Mouse (Mus musculus) macrophage (primary cell): Measurements from ENCODE around the gene Jade1. TPM values are rescaled to one million over a fixed set of nuclear protein-coding genes. Genes with fewer than 3 reads are reported as not detected.

Source experiments
- H3K27ac ChIP-seq: fragments of 350-480 bp; formaldehyde crosslinking; 2 replicates; pipeline ENCODE4 v1.9.0; 2021
- H3K36me3 ChIP-seq: fragments of 350-480 bp; formaldehyde crosslinking; 2 replicates; pipeline ENCODE4 v1.9.0; 2021; ENCODE audit errors: inconsistent target
- H3K4me3 ChIP-seq: fragments of 350-480 bp; formaldehyde crosslinking; 2 replicates; pipeline ENCODE4 v1.9.0; 2021; ENCODE audit errors: inconsistent target
- H3K79me2 ChIP-seq: fragments of 350-480 bp; formaldehyde crosslinking; 2 replicates; pipeline ENCODE4 v1.9.0; 2021; ENCODE audit errors: inconsistent target
- WGBS: methylation state at CpG from one replicate; pipeline ENCODE4 v1.1.7; 2026; ENCODE audit warnings: inconsistent platforms; ENCODE audit not compliant: missing documents; 5-methylcytosine and 5-hydroxymethylcytosine counted together
- polyA plus RNA-seq: library from polyadenylated mRNA; stranded (reverse); fragments of 250-400 nt; gene quantifications from 3 replicates; pipeline ENCODE4 v1.2.4, GENCODE M21; 2018; ENCODE audit warnings: inconsistent platforms

The Jade1 gene
- polyA plus RNA-seq, 1 experiment from 2014 or later, result 5.6 TPM

DNA sequence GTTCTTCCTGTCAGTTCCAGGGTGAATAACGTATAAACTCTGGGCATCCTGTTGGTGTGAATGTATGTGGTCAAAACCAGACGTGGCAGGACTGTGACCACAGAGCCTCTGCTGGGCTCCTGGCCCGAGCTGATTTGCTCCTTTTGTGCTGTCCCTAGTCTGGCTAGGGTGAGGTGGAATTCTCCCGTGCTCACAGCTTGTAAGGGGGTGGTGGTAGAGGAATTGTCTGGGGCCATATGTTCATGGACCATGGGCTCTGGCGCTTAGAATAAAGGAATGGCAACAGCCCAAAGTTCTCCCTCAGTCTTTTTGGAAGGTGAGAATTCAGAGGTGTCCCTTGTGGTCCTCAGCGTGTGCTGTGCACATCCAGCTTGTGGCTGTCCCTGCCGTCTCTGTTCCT, 37.3 kb downstream of the Jade1 start:
- Histone ChIP-seq H3K36me3 (peaks cover 24% of the 10 kb centered on the region; the same call in 1 of the 2 replicates), H3K27ac (no peak overlapping the region), H3K4me3 (no peak overlapping the region), H3K79me2 (peaks cover 13% of the 10 kb centered on the region; the same call in 1 of the 2 replicates)
- 74% methylated on average over 7 of the region's 7 CpGs for WGBS

DNA sequence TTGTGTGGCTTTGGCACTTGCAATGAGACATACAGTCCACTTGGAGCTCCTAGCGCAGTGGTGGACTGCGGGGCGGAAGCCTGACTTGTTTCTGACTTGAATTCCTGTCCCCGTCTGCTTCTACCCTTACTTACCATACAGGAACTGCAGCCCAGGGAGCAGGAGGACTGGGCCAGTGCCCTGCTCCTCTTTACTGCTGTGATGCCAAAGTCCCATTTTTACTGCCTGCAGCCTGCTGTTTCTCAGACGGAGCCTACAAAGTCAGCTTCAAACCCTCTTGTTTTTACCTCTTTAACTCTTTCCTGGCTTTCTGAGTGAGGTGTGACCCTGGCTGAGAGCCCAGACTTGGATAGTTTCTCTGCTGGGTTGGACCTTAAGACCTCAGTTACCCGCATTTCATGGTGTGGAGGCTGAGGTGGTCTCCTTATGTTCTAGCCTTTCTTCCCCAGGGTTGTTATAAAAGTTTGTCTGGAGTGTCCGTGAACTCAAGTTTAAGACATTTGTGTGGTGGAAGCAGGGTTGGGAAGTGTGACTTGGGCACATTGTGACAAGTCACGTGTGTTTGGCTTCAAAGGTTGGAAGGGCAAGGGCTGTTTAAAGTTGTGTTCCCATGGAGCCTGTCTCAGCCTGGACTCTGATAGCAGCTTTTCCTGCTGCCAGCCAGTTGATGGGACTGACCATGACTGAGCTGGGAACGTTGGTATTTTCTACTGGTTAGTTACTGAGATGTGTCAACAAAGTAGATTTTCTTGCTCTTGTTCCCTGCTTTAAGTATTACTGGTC, 38.8 kb downstream of the Jade1 start:
- Histone ChIP-seq H3K4me3 (no peak overlapping the region), H3K79me2 (no peaks in the 10 kb centered on the region; the same call in 1 of the 2 replicates), H3K27ac (no peak overlapping the region), H3K36me3 (peaks cover 33% of the 10 kb centered on the region; the same call in 1 of the 2 replicates)
- 95% methylated on average over 9 of the region's 9 CpGs for whole genome bisulfite sequencing

DNA sequence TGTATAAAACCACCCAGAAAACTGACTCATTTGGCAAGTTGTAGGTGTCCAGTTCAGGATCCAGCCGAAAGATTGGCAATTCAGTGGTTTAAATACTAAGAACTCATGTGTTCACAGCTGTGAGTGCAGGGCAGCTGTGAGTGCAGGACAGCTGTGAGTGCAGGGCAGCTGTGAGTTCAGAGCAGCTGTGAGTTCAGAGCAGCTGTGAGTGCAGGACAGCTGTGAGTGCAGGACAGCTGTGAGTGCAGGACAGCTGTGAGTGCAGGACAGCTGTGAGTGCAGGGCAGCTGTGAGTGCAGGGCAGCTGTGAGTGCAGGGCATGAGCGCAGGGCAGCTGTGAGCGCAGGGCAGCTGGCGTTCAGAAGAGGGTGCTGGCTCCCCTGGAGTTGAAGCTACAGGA, 39.5 kb downstream of the Jade1 start:
- WGBS, result 95% methylated on average over 4 of the region's 4 CpGs
- Histone ChIP-seq H3K36me3 (peaks cover 34% of the 10 kb centered on the region; the same call in 1 of the 2 replicates), H3K4me3 (no peak overlapping the region), H3K79me2 (no peaks in the 10 kb centered on the region), H3K27ac (no peak overlapping the region)

DNA sequence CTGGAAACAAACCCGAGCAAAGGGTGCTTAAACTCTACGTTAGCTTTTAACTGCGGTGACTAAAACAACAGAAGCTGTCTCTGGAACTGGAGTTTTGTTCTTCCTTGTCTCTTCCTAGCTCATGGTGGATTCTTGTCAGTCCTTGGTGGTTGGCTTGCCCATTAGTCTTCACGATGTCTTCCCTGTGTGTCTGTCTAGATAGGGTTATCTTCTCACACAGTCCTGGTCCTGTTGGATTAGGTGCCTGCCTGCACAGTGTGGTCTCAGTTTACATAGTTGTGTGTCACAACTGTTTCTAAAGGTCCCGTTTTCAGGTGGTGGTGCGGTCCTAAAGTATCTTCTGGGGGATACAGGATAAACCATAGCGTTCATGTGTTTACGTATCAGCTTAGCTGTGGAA, 41.5 kb downstream of the Jade1 start:
- WGBS, result 95% methylated on average over 6 of the region's 8 CpGs
- Histone ChIP-seq H3K36me3 (peaks cover 37% of the 10 kb centered on the region; the same call in 1 of the 2 replicates), H3K79me2 (no peaks in the 10 kb centered on the region), H3K4me3 (no peak overlapping the region), H3K27ac (no peak overlapping the region)

DNA sequence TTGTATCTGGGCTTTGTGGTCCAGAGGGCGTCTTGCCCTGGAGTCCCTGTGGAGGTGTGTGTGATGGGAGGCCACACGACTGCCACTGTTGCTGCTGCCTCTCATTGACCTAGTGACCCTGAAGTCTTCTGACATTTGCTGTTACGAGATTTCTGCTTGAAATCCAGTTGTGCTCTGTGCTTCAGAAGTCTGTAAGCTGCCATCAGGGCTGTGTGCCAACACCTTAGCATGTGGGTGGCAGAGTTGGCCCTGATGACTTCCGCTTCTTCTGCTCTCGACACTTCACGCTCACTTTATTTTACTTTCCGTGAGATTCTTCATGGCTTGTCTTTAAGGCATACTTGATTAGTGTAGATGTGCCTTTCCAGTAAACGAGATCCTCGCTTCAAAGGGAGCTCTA, 42.9 kb downstream of the Jade1 start:
- H3K79me2 ChIP-seq, result no peaks in the 10 kb centered on the region
- 87% methylated on average over 9 of the region's 9 CpGs for WGBS
- H3K27ac ChIP-seq, result no peak overlapping the region
- H3K36me3 ChIP-seq, result peaks cover 37% of the 10 kb centered on the region; the same call in 1 of the 2 replicates
- no peak overlapping the region for H3K4me3 ChIP-seq

DNA sequence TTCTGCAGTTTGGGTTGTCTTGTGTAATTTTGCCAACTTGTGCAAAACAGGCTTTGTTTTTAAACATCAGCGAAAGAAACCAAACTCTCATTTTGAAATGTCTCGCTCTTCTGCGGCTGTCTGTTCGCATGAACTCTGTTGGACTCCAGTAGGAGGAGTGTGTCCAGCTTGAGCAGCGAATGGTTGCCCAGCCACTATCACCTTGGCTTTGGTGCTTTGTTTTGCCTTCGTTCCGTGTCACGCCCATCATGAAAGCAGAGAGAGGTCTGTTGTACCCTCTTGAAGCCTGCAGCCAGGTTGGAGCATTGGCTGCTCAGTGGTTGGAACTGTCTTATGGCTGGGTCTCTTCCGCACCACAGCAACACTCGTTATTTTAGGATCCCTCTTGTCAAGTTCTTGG, 43.7 kb downstream of the Jade1 start:
- Histone ChIP-seq H3K36me3 (peaks cover 31% of the 10 kb centered on the region; the same call in 1 of the 2 replicates), H3K79me2 (no peaks in the 10 kb centered on the region), H3K4me3 (no peak overlapping the region), H3K27ac (no peak overlapping the region)
- 90% methylated on average over 10 of the region's 10 CpGs for WGBS

DNA sequence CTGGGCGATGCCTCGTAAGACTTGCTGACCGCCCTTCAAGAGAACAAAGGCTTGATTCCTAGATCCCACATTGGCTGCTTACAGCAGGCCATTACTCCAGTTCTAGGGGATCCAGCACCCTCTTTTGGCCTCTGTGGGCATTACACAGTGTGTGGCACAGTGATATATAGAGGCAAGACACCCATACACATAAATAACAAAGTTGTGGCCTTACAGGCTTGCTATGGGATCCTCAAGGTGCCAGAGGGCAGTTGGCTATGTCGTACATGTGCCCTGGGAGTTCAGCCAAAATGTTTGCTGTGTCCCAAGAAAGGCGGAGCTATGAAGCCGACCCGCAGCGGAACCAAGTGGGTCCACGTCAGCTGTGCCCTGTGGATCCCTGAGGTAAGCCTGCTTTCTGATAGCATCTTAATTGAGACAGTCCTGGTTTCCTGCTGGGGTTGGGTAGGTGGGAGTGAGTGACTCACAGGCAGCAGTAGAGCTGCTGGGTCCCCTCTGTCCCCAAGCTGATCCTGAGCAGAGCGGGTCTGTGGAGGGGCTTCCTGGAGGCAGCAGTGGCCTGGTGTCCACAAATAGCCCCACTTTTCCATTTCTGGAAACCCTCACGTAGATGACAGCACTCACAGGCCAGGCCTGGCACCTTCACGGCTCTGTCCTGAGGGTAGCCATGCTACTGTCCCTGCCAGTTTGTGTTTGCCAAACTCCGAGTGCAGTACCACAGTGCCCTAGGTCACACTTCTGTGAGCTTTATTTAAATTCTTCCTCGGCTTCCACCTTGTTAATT, 44.5 kb downstream of the Jade1 start:
- no peak overlapping the region for H3K27ac ChIP-seq
- H3K4me3 ChIP-seq, result no peak overlapping the region
- peaks cover 32% of the 10 kb centered on the region for H3K36me3 ChIP-seq
- 95% methylated on average over 14 of the region's 14 CpGs for WGBS
- no peaks in the 10 kb centered on the region for H3K79me2 ChIP-seq

DNA sequence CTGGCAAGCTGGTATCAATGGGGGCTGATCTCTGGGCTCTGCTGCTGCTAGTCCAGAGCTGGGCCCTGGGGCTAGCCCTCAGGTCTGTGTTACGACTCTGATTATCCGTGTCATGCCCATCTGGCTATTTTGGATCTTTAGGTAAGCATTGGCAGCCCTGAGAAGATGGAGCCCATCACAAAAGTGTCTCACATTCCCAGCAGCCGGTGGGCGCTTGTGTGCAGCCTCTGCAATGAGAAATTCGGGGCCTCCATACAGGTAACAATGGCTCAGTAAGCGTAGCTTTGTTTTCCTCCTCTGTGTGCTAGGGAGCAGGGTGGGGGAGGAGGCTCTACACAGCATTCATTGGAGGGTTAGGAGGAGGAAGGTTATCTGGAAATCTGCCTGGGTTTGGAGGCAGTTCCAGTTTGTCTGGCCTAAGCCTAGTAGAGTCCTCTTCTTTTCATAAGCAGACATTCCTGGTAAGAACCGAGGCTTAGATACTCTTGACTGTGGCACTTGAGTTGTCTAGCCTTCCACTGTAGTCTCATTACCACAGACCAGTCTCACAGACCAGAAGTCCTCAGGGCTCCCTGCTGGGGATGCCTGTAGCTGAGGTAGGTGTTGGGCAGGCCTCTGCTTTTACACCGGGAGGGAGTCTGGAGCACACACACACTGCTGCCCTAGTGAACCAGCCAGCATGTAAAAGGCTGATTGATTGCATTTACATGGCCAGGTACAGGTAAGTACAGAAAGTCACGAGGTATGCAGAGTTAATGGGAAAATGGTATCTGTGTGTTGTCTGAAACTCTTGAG, 45.9 kb downstream of the Jade1 start:
- H3K79me2 ChIP-seq, result no peaks in the 10 kb centered on the region
- 94% methylated on average over 9 of the region's 9 CpGs for WGBS
- no peak overlapping the region for H3K27ac ChIP-seq
- peaks cover 42% of the 10 kb centered on the region for H3K36me3 ChIP-seq
- no peak overlapping the region for H3K4me3 ChIP-seq

DNA sequence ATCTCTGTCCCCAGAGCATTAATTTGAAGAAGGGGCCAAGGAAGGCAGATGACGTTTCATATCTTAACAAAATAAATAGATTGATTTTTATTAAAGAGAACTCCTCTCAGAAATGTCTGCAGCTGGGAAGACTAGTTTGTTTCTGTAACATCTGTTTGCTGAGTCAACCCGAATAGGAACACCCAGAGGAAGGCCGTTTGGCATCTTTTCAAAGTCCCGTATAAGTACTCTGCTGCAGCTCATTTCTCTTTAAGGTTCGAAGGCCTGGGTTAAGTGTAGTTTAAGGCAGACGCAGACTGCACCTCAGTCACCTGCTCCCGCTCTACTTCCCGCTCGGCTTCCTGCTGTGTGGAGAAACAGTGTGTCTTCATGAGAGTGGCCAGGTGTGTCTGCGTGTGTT, 47.4 kb downstream of the Jade1 start:
- Histone ChIP-seq H3K27ac (no peak overlapping the region), H3K4me3 (no peak overlapping the region), H3K36me3 (peaks cover 28% of the 10 kb centered on the region), H3K79me2 (no peaks in the 10 kb centered on the region)
- 59% methylated on average over 10 of the region's 10 CpGs for WGBS

DNA sequence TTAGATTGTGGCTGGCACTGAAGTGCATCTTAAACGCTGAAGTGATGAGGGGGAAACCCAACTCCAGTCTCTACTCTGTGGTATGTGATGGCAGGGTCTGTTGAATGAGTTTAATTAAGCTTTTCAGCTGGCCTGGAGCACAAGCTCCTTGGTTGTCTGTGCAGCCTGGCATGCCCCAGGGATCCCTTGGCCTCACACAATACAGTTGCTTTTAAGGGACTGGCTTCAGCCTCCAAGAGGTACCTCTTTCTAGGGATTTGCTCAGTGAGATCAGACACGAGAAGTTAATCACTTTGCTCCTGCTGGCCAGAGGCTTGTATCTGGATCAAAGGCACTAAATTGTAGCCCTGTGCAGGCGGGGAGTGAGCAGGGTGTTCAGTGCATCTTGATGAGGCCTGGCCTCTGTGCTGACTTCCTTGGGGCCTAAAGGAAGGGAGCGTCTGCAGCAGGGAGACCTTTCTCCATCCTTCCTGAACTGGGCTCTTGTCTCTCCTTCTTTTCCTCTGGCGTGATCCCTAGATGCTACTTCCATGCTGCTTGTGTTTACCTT, 48.0 kb downstream of the Jade1 start:
- 87% methylated on average over 5 of the region's 5 CpGs for WGBS
- Histone ChIP-seq H3K79me2 (no peaks in the 10 kb centered on the region), H3K36me3 (peaks cover 23% of the 10 kb centered on the region), H3K27ac (no peak overlapping the region), H3K4me3 (no peak overlapping the region)

DNA sequence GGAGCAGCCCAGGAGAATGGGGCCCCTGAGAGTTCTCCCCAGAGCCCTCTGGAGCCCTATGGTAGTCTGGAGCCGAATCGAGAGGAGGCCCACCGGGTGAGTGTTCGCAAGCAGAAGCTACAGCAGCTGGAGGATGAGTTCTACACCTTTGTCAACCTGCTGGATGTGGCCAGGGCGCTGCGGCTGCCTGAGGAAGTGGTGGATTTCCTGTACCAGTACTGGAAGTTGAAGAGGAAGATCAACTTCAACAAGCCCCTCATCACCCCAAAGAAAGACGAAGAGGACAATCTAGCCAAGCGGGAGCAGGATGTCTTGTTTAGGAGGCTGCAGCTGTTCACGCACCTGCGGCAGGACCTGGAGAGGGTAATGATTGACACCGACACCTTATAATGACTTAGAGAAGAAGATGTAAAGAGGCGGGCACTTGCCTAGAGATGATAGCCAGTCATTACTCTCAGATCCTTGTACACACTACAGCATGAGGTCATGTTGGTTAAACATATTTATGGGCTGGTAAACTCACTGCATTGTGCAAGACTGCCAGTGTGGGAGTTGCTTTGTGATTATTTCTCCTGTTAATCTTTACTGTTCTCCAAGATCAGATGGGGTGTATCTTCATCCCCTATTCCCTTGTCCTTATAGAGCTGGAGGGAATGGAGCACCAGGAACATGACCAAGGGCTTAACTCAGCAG, 49.2 kb downstream of the Jade1 start:
- no peaks in the 10 kb centered on the region for H3K79me2 ChIP-seq
- 23% methylated on average over 12 of the region's 12 CpGs for WGBS
- peaks cover 22% of the 10 kb centered on the region for H3K36me3 ChIP-seq
- no peak overlapping the region for H3K4me3 ChIP-seq
- no peak overlapping the region for H3K27ac ChIP-seq

DNA sequence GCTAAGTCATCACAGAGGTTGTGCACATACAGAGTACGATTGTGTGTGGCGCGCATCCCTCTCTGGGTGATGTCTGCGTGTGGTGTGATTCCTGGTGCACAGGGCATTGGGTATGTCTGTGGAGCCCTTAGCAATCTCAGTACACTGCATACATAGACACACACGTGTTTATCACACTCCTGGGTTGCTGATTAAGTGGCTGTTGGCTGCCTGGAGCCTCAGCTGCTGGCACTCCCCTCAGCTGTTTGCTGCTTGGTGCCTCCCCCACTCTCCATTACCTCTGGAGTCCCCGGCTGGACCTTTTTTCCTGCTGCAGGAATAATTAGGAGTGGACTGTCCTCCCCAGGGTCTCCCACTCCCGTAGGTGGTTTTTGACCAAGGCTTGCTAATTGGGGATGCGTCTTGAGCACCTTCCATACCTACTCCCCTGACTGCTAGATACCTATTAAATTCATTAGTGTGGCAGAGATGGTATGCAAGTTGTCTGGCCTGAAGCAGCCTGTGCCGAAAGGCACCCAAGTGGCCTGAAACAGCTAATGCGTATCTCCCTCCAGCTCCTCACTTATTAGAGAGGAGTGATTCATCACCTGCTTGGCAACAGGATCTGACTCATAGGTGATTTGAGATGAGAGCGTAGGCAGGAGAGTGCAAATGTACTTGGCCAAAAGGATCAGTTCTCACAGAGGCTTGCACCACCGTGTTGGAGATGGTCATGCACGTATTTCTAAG, 50.2 kb downstream of the Jade1 start:
- Histone ChIP-seq H3K4me3 (no peak overlapping the region), H3K27ac (no peak overlapping the region), H3K79me2 (no peaks in the 10 kb centered on the region), H3K36me3 (peaks cover 22% of the 10 kb centered on the region)
- 97% methylated on average over 12 of the region's 13 CpGs for WGBS

DNA sequence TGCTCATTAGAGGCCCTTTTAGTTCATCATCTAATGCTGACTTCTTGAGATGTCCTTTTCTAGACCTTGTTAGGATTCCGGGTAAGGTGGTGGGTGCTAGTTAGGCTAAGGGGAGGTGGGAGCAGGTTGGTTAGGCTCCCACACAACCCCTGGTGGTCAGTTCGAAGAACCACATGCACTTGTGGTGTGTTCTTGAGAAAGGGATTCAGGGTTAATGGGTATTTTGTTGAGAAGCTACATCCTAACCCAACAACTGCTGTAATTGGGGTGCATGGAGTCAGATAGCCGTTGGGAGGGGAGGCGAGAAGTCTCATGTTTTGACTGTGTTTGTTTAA, 50.8 kb downstream of the Jade1 start:
- WGBS, result 93% methylated on average over 4 of the region's 4 CpGs
- Histone ChIP-seq H3K4me3 (no peak overlapping the region), H3K36me3 (peaks cover 22% of the 10 kb centered on the region), H3K27ac (no peak overlapping the region), H3K79me2 (no peaks in the 10 kb centered on the region)
